Mouse (Mus musculus) C2C12 (cell line): ENCODE measurements around the gene Fbxw13.

Experiments
- CEBPB ChIP-seq: IDR thresholded peaks from one replicate; pipeline ENCODE4 v1.6.1; 2011; ENCODE audit warnings: low read depth, mild to moderate bottlenecking, control low read depth, moderate library complexity
- CTCF ChIP-seq: IDR thresholded peaks from one replicate; pipeline ENCODE4 v1.5.1; 2011; ENCODE audit not compliant: control insufficient read depth, insufficient read depth, insufficient read length
- MAX ChIP-seq: IDR thresholded peaks from one replicate; pipeline ENCODE4 v1.6.1; 2011; ENCODE audit warnings: mild to moderate bottlenecking, control low read depth
- MYOG ChIP-seq: IDR thresholded peaks from one replicate; pipeline ENCODE4 v1.6.1; 2011; ENCODE audit not compliant: control insufficient read depth, insufficient read length; ENCODE audit errors: extremely low read depth
- USF1 ChIP-seq: IDR thresholded peaks from one replicate; pipeline ENCODE4 v1.6.1; 2011; ENCODE audit warnings: low read depth, mild to moderate bottlenecking, control low read depth, moderate library complexity

DNA sequence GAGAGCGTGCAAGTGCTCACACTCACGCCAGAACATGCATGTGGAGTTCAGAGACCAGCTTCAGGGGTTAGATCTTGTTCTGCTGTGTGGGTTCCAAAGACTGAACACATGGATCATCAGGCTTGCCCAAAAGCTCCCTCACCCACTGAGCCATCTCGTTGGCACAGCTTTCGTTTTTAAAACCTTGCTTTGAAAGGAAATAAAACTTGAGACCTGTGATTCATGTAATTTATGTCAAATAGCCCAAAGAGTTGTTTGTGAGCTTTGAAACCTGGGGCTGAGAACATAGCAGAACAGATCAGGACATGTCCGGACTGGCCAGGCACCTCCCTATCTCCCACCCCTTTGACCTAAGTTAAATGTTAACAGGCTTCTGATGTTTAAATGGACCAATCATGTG, 65.7 kb downstream of the Fbxw13 start:
- TF ChIP-seq CTCF (no peak), MAX (no peak), MYOG (no peak), CEBPB (no peak), USF1 (no peak)
